Mouse (Mus musculus): Measurements from ENCODE around the gene B4galt7. TPM values are rescaled to one million over a fixed set of nuclear protein-coding genes. Genes with fewer than 3 reads are reported as not detected.
"Not testable (repeated sequence)": the region's sequence is repeated elsewhere in the genome, so short reads cannot be mapped to it uniquely, and the experiment has no call there.

The B4galt7 gene
- polyA plus RNA-seq, 1 experiment from 2014 or later, result 31.5 TPM

- H3K4me3 ChIP-seq (replicated peaks), result peak overlapping the region; percentile 4; the same call in 1 of the 2 replicates
Measured at GRCm38 (mm10) chr13:55571977-55572376, 27.7 kb upstream of the B4galt7 start.

GRCm38 (mm10) chr13:55573432-55573831 lies 26.3 kb upstream of the B4galt7 start, which contains the start of gene Tmed9:
Gene Tmed9 (plus strand): TSS chr13:55573732.
- WGBS, result 97% methylated on average over 2 of the region's 2 CpGs
- Histone ChIP-seq H3K4me3 (replicated peaks) (no peak within 1 kb of the TSS), H3K9ac (replicated peaks) (no peak within 1 kb of the TSS), H3K27ac (no peak within 1 kb of the TSS), H3K4me2 (no peak within 1 kb of the TSS), H3K27me3 (no peaks in the 10 kb centered on the region), H3K4me1 (replicated peaks) (peaks cover 17% of the 10 kb centered on the region), H3K36me3 (no peaks in the 10 kb centered on the region; the same call in 1 of the 2 replicates), H3K9me3 (peaks cover 5% of the 10 kb centered on the region; the same call in 1 of the 2 replicates)
- ATAC-seq (ENCODE audit: insufficient number of reproducible peaks, insufficient read depth, low FRiP score, low TSS enrichment, low read depth), result no peak

More at GRCm38 (mm10) chr13:55571977-55572376, 27.7 kb upstream of the B4galt7 start:
- Histone ChIP-seq H3K27ac (no peak overlapping the region), H3K4me2 (peak overlapping the region; percentile 93; the same call in 1 of the 2 replicates), H3K36me3 (peaks cover 7% of the 10 kb centered on the region; the same call in 1 of the 2 replicates), H3K9ac (replicated peaks) (no peak overlapping the region), H3K4me1 (replicated peaks) (peaks cover 17% of the 10 kb centered on the region), H3K27me3 (no peaks in the 10 kb centered on the region), H3K9me3 (peaks cover 5% of the 10 kb centered on the region; the same call in 1 of the 2 replicates)
- no peak for ATAC-seq (ENCODE audit: insufficient number of reproducible peaks, insufficient read depth, low FRiP score, low TSS enrichment, low read depth)
- 79% methylated on average over 2 of the region's 2 CpGs for WGBS

- H3K4me3 ChIP-seq (replicated peaks), result no peak overlapping the region
- no peaks in the 10 kb centered on the region; the same call in 1 of the 2 replicates for H3K36me3 ChIP-seq
- no peak overlapping the region for H3K9ac ChIP-seq (replicated peaks)
- ATAC-seq (ENCODE audit: insufficient number of reproducible peaks, insufficient read depth, low FRiP score, low TSS enrichment, low read depth), result no peak
- peaks cover 12% of the 10 kb centered on the region for H3K4me1 ChIP-seq (replicated peaks)
- peaks cover 5% of the 10 kb centered on the region; the same call in 1 of the 2 replicates for H3K9me3 ChIP-seq
- no peak overlapping the region for H3K27ac ChIP-seq
- 72% methylated on average over 5 of the region's 5 CpGs for WGBS
- no peak overlapping the region for H3K4me2 ChIP-seq
- no peaks in the 10 kb centered on the region for H3K27me3 ChIP-seq
Measured at GRCm38 (mm10) chr13:55574321-55574720, 25.4 kb upstream of the B4galt7 start.

DNA sequence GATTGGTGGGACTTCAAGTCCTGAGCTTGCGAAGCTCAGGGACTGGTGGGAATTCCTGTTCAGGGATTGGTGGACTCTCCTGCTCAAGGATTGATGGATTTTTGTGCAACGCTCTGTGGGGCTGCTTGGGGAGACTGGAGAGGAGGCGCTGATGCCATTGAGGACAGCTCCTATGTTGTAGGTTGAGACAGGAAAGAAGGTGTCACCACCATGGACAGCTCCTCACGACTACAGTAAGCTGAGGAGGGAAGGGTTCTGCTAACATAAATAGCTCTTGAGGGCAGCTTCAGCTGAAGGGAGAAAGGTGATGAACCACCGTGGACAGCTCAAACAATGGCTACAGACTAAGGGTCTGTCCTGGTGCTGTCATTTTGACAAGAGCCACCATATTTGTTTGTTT lies 23.8 kb upstream of the B4galt7 start:
- H3K4me1 ChIP-seq (replicated peaks), result peaks cover 6% of the 10 kb centered on the region
- H3K27ac ChIP-seq, result no peak overlapping the region
- H3K9ac ChIP-seq (replicated peaks), result no peak overlapping the region
- ATAC-seq (ENCODE audit: insufficient number of reproducible peaks, insufficient read depth, low FRiP score, low TSS enrichment, low read depth), result no peak
- H3K9me3 ChIP-seq, result peaks cover 5% of the 10 kb centered on the region; the same call in 1 of the 2 replicates
- H3K36me3 ChIP-seq, result no peaks in the 10 kb centered on the region
- H3K4me3 ChIP-seq (replicated peaks), result no peak overlapping the region
- 66% methylated on average over 5 of the region's 5 CpGs for WGBS
- H3K4me2 ChIP-seq, result no peak overlapping the region
- H3K27me3 ChIP-seq, result no peaks in the 10 kb centered on the region

GRCm38 (mm10) chr13:55576872-55577271 lies 22.8 kb upstream of the B4galt7 start:
- WGBS, result 91% methylated on average over 7 of the region's 7 CpGs
- H3K4me3 ChIP-seq (replicated peaks); H3K4me1 ChIP-seq (replicated peaks); H3K27me3 ChIP-seq; H3K9me3 ChIP-seq; H3K36me3 ChIP-seq; H3K9ac ChIP-seq (replicated peaks); ATAC-seq (ENCODE audit: insufficient number of reproducible peaks, insufficient read depth, low FRiP score, low TSS enrichment, low read depth); H3K27ac ChIP-seq; H3K4me2 ChIP-seq: not testable (repeated sequence)

- 75% methylated on average over 4 of the region's 4 CpGs for WGBS
- H3K27me3 ChIP-seq, result no peaks in the 10 kb centered on the region
- ATAC-seq (ENCODE audit: insufficient number of reproducible peaks, insufficient read depth, low FRiP score, low TSS enrichment, low read depth), result no peak
- H3K9me3 ChIP-seq, result peaks cover 5% of the 10 kb centered on the region; the same call in 1 of the 2 replicates
- no peak overlapping the region for H3K27ac ChIP-seq
- no peaks in the 10 kb centered on the region for H3K36me3 ChIP-seq
- H3K4me3 ChIP-seq (replicated peaks), result no peak overlapping the region
- no peaks in the 10 kb centered on the region for H3K4me1 ChIP-seq (replicated peaks)
- H3K9ac ChIP-seq (replicated peaks), result no peak overlapping the region
- no peak overlapping the region for H3K4me2 ChIP-seq
Measured at GRCm38 (mm10) chr13:55578086-55578485, 21.6 kb upstream of the B4galt7 start.

DNA sequence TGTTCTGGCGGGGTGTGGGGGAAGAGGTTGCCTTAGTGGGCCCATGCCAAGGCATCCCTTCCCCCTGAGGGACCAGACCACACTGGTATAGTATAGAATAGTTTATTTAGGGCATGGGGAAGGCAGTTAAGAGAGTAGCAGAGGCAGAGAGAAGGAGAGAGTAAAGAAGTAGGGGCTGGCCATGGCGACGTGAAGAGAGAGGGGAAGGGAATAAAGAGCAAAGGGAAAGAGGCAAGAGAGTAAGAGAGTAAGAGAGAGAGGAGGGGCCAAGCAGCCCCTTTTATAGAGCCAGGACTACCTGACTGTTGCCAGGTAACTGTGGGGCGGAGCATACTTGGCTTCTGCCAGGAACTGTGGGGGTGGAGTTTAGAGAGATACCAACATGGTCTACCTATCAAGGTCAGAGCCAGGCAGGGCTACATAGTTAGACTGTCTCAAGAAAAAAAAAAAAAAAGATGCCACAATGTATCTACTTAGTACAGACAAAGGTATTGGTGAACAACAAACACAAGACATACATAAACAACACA lies 7.7 kb upstream of the B4galt7 start:
- H3K36me3 ChIP-seq, result peaks cover 28% of the 10 kb centered on the region
- H3K4me2 ChIP-seq, result peak overlapping the region; percentile 76; the same call in 1 of the 2 replicates
- H3K4me1 ChIP-seq (replicated peaks), result peaks cover 12% of the 10 kb centered on the region
- WGBS, result 67% methylated on average over 4 of the region's 4 CpGs
- H3K9ac ChIP-seq (replicated peaks), result no peak overlapping the region
- no peak overlapping the region for H3K4me3 ChIP-seq (replicated peaks)
- peak; percentile 28; the same call in 1 of the 2 replicates for ATAC-seq (ENCODE audit: insufficient number of reproducible peaks, insufficient read depth, low FRiP score, low TSS enrichment, low read depth)
- no peaks in the 10 kb centered on the region; the same call in 1 of the 2 replicates for H3K27me3 ChIP-seq
- no peak overlapping the region for H3K27ac ChIP-seq
- H3K9me3 ChIP-seq, result no peaks in the 10 kb centered on the region

DNA sequence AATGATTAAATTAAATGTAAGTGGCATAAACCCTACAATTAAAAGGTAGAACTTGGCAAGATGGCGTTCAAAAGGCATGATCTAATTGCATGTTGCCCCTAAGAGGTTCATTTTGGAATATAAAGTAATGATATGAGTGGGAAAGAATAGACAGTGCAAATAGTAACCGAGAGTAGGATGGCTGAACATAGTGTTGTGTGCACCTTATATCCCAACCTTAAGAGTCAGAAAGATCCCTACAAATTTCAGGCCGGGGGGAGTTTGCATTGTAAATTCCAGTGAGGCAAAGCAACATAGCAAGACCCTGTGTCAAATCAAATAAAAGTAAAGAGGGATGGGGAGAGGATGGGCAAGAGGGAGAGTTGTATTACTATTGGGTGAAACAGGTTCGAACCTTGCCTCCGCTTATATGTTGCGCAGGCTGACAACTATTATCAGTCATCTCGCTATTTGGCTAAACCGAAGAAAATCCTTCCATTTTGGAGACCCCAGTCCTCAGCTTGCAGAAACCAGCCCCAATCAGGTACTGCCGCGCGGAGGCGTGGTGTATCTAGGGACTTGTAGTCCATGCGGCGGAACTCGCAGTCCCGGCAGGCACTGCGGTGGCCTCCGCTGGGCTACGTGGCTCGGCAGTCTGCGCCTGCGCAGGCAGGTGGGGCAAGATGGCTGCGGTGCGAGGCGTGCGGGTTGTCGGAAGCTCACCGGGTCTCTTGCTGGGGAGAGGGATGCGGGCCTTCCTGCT lies 7.0 kb upstream of the B4galt7 start:
- H3K9me3 ChIP-seq, result no peaks in the 10 kb centered on the region
- H3K4me3 ChIP-seq (replicated peaks), result peak overlapping the region; percentile 81
- 5% methylated on average over 29 of the region's 29 CpGs for WGBS
- ATAC-seq (ENCODE audit: insufficient number of reproducible peaks, insufficient read depth, low FRiP score, low TSS enrichment, low read depth), result peak; percentile 96
- H3K27ac ChIP-seq, result peak overlapping the region; percentile 53
- H3K4me2 ChIP-seq, result peak overlapping the region; percentile 76
- peaks cover 12% of the 10 kb centered on the region for H3K4me1 ChIP-seq (replicated peaks)
- peaks cover 35% of the 10 kb centered on the region for H3K36me3 ChIP-seq
- no peaks in the 10 kb centered on the region; the same call in 1 of the 2 replicates for H3K27me3 ChIP-seq
- peak overlapping the region; percentile 88 for H3K9ac ChIP-seq (replicated peaks)

DNA sequence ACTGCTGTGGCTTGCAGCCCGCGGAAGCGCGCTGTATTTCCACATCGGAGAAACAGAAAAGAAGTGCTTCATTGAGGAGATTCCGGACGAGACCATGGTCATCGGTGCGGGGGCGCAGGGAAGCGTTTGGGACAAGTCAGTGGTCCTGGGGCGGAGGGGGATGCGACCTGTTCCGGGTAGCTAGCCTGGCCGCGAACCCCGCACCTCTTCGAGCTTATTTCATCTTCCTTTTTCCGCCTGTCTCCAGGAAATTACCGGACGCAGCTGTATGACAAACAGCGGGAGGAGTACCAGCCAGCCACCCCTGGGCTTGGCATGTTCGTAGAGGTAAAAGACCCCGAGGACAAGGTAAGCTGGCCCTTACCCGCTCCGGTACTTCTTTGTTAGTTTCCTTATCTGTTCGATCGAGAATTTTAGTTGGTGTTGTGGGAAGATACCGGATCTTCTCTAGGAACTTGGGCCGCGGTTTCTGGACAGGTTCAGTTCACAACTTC lies 6.4 kb upstream of the B4galt7 start:
- peak overlapping the region; percentile 76 for H3K4me2 ChIP-seq
- H3K27ac ChIP-seq, result peak overlapping the region; percentile 53
- under 1% methylated on average over 31 of the region's 31 CpGs for WGBS
- peak; percentile 61 for ATAC-seq (ENCODE audit: insufficient number of reproducible peaks, insufficient read depth, low FRiP score, low TSS enrichment, low read depth)
- peak overlapping the region; percentile 81 for H3K4me3 ChIP-seq (replicated peaks)
- H3K27me3 ChIP-seq, result no peaks in the 10 kb centered on the region; the same call in 1 of the 2 replicates
- peaks cover 12% of the 10 kb centered on the region for H3K4me1 ChIP-seq (replicated peaks)
- H3K36me3 ChIP-seq, result peaks cover 41% of the 10 kb centered on the region
- peak overlapping the region; percentile 88 for H3K9ac ChIP-seq (replicated peaks)
- no peaks in the 10 kb centered on the region for H3K9me3 ChIP-seq

- Histone ChIP-seq H3K4me2 (no peak overlapping the region), H3K9ac (replicated peaks) (no peak overlapping the region), H3K4me1 (replicated peaks) (peaks cover 12% of the 10 kb centered on the region), H3K27me3 (no peaks in the 10 kb centered on the region; the same call in 1 of the 2 replicates), H3K27ac (no peak overlapping the region), H3K4me3 (replicated peaks) (no peak overlapping the region), H3K9me3 (no peaks in the 10 kb centered on the region), H3K36me3 (peaks cover 44% of the 10 kb centered on the region)
- WGBS, result 91% methylated on average over 12 of the region's 12 CpGs
- ATAC-seq (ENCODE audit: insufficient number of reproducible peaks, insufficient read depth, low FRiP score, low TSS enrichment, low read depth), result no peak
Measured at GRCm38 (mm10) chr13:55595375-55595774, 4.3 kb upstream of the B4galt7 start.

GRCm38 (mm10) chr13:55596802-55597201 lies 2.9 kb upstream of the B4galt7 start:
- Histone ChIP-seq H3K4me3 (replicated peaks) (no peak overlapping the region), H3K4me2 (no peak overlapping the region), H3K27me3 (no peaks in the 10 kb centered on the region; the same call in 1 of the 2 replicates), H3K9me3 (no peaks in the 10 kb centered on the region), H3K4me1 (replicated peaks) (peaks cover 18% of the 10 kb centered on the region), H3K9ac (replicated peaks) (no peak overlapping the region), H3K27ac (no peak overlapping the region), H3K36me3 (peaks cover 44% of the 10 kb centered on the region)
- no peak for ATAC-seq (ENCODE audit: insufficient number of reproducible peaks, insufficient read depth, low FRiP score, low TSS enrichment, low read depth)
- 97% methylated on average over 12 of the region's 12 CpGs for WGBS
